Mouse (Mus musculus) lung, postnatal 0 days (tissue): ENCODE measurements at regions not wholly inside any gene's neighbourhood (a gene's known extent, or its start where the extent isn't known, plus 50 kb on each side); places are given as distances from the start of the nearest gene placed in this dataset.

ENCODE experiments used
- CTCF ChIP-seq: IDR thresholded peaks from 2 replicates; pipeline ENCODE4 v1.5.1; 2016; ENCODE audit warnings: antibody characterized with exemption, mild to moderate bottlenecking
- EP300 ChIP-seq: IDR thresholded peaks from 2 replicates; pipeline ENCODE4 v1.6.1; 2016; ENCODE audit warnings: antibody characterized with exemption, mild to moderate bottlenecking, control low read depth

DNA sequence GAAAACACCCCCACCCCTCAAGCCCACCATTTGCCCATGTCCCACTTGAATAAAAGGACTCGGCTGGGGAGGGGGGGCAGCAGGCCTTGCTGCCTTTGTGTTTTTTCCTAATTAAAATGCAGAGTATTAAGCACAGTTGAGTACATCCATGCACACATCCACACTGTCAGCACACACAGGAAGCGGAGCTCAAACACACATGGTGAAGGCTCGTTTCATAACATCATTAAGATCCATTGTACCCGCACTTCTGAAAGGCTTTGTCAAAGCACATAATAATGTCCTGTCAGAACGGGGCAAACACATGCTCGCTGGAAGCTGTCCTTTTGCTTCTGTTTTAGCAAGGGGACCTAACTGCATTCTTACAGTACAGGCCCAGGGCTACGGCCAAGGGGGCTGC, 75.3 kb upstream of the Arhgap21 start:
- TF ChIP-seq CTCF (no peak), EP300 (no peak)
